Mouse (Mus musculus) adrenal gland, adult 10 weeks (tissue): ENCODE data around the gene Olfr1355. TPM values are rescaled to one million over a fixed set of nuclear protein-coding genes. Genes with fewer than 3 reads are reported as not detected.

Experiments used
- polyA plus RNA-seq: library from polyadenylated mRNA; stranded (reverse); fragments of 350-450 nt; fragmentation: Illumina TruSeq; extraction: RNeasy Lipid Tissue Mini Kit (QIAGEN cat#74804); gene quantifications from one replicate; pipeline ENCODE4 v1.2.3, GENCODE M21; 2014; ENCODE audit warnings: low read depth, low replicate concordance

The Olfr1355 gene
- not detected for polyA plus RNA-seq

GRCm38 (mm10) chr10:78875240-78875639, at the start of gene Olfr1355:
Olfr1355 (plus strand) TSS chr10:78875540.

GRCm38 (mm10) chr10:78852066-78852465, 23.3 kb upstream of the Olfr1355 start, which contains the start of gene Olfr1356:
Olfr1356 (minus strand) TSS chr10:78852166.

GRCm38 (mm10) chr10:78912871-78913270, 37.5 kb downstream of the Olfr1355 start, which contains the start of gene Olfr1354:
Olfr1354 (plus strand) TSS chr10:78913171.

Other genes starting within 250 kb of the Olfr1355 start
- not detected for gene Casp14, start 157.2 kb upstream of the Olfr1355 start, polyA plus RNA-seq
- not detected for gene Ccdc105, start 122.5 kb upstream of the Olfr1355 start, polyA plus RNA-seq
- gene Slc1a6, start 95.0 kb upstream of the Olfr1355 start, polyA plus RNA-seq = not detected
- gene Olfr1356, start 23.4 kb upstream of the Olfr1355 start, polyA plus RNA-seq = not detected
- not detected for gene Olfr1354, start 37.6 kb downstream of the Olfr1355 start, polyA plus RNA-seq
- gene Olfr8, start 75.1 kb downstream of the Olfr1355 start, polyA plus RNA-seq = not detected
- not detected for gene Olfr1353, start 87.8 kb downstream of the Olfr1355 start, polyA plus RNA-seq
- gene Olfr1352, start 105.5 kb downstream of the Olfr1355 start, polyA plus RNA-seq = not detected
- gene Olfr1351, start 136.9 kb downstream of the Olfr1355 start, polyA plus RNA-seq = not detected
- gene Olfr57, start 153.2 kb downstream of the Olfr1355 start, polyA plus RNA-seq = not detected
- 64.9 TPM for gene 2610008E11Rik, start 222.1 kb downstream of the Olfr1355 start, polyA plus RNA-seq